Mouse (Mus musculus) heart, adult 8-10 months (tissue): ENCODE data around the gene Sox10. TPM values are rescaled to one million over a fixed set of nuclear protein-coding genes. Genes with fewer than 3 reads are reported as not detected.

Experiments used
- DNase-seq: peaks from one replicate; pipeline ENCODE4 v3.0.0; 2022; ENCODE audit warnings: low spot score
- total RNA-seq, 4 experiments: library from RNA; stranded (reverse); gene quantifications; 2 replicates each; pipeline ENCODE4 v1.2.4; 2022

The Sox10 gene
- 1 to 10 TPM in 2 of 4 experiments, under 1 TPM in 2; 0.55 to 1.7 (median 0.94) TPM for total RNA-seq

DNA sequence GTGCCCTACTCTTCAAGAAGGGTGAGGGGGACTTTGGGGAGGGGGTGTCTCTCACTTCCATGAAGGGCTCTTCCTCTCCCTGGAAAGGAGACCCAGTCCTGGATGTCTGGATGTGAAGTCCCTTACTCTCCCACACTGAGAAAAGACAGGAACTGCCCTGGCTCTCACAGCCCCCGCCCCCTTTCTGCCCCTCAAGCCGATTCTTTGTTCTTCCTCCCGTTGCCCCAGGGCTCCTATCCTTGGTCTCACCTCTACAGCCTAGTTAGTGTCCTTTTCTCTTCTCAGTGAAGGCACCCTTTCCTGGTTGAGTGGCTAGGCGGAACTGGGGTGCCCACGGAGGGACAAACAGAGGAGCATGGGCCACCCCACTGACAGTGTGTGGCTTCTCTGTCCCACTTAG lies at the start of gene Sox10:
Gene Sox10, minus strand, starts transcription at position 101 of the 400 bp plus-strand sequence.
- no peak for DNase-seq

DNA sequence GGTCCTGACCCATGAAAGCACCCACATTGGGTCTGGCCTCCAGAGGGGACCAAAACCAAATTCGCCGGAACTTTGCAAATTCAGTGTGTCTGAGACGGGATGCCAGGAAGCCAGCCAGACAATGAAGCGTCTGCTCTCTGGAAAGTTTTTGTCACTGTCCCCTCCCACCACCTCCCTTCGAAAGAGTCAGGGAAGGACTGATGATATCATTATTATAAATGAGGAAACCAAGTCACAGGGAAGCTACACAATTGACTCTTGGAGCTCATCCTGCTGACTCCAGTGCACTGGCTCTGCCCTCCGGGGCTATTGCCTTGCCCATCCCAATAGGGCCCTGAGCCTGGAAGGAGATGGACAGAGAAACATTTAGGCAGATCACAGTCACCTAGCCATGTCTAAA lies 48.6 kb upstream of the Sox10 start:
- DNase-seq = no peak

DNA sequence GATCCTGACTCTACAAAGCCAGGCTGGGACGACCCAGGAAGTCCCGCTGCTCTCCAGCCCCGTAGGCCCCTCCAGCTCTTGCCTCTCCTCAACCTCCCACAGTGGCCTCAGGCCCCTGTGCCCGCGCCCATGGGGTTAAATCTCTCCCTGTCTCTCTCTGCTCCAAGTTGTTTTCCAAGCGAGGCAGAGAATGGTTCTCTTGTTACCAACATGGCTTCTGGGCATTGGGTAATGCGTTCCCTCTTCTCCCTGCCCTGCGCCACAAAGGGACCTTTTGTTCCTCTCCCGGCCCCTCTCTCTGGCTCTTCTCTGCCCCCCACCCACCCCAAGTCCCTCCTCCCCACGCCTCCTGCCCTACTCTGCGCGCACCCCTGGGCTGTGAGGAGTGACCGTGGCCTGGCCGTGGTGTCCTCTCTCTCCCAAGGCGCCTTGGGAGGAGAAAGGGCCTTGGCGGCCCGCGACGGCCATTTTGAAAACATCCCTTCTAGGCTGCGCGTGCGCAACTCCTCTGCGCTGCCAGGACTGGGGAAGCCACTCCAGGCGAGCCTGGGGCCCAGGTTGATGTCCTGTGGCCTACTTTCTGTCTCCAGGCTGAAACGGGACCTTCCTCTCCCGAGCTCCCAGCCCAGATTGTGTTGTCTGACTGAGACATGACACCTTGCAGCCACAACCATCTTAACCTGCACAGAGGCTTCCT lies 47.9 kb upstream of the Sox10 start:
- no peak for DNase-seq

DNA sequence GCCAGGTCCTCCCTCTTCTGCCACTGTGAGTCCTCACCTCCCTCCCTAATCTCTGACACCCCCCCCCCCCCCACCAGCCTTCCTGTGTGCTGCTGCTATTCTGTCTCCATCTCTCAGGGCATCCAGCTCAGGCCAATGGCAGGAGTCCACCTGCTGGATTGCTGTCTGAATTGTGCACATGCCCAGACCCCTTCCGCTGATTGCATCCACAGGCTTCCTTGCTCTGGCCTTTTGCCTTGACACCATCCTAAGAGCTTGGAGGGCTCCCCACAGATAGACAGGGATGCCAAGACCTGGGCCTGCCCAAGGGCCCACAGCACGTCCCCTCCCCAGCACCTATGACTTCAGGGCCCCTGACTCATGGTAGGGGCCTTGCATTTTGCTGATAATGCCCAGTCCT lies 45.3 kb upstream of the Sox10 start:
- DNase-seq = no peak

DNA sequence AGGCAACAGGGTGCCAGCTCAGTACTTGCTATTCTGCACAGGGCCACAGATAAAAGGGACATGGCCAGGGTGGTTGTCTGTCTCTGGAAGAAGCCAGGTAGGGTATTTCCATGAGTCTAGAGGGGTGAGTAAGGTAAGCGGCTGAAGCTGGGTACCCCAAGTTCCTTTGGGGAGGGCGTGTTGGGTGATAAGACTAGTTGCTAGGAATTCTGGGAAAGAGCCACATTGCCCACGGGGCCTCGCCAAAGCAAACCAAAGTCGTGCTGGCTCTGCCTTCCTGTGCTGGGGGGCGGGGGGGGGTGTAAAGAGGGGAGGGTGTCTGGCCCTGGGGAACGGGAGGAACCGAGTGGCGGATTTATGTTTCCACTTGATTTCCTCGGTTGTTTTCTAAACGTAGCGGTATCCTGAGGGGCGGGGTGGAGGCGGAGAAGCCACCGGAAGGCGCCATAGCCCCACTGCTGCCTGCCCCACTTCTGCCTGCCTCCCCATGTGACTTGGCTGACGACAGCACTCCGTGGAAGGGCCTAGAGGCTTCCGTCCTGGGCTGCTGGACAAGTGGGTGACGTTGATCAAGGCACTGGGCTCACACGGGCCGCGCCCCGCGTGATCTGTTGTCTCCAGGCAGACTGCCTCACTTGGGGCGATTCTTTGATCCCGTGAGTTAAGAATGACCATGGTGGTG lies 43.9 kb upstream of the Sox10 start:
- peak; percentile 54 for DNase-seq

DNA sequence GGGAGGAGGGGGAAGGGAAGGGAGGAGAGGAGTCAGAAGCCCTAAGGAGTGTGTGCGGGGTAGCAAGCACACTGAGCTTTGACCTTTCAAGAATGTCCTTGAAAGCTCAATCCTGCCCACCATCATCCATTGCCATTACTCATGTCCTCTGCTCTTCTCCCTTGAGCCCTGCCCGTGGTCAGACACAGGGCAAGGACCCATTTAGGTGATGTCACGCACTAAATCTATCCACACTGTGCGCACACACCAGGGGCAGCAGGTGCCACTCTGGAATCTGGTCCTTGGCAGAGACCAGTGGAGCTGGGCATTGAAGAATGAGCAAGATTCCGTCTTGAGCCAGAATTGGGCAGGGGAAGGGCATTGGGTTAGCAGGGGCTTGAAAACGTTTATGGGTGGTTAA lies 43.2 kb upstream of the Sox10 start:
- no peak for DNase-seq

DNA sequence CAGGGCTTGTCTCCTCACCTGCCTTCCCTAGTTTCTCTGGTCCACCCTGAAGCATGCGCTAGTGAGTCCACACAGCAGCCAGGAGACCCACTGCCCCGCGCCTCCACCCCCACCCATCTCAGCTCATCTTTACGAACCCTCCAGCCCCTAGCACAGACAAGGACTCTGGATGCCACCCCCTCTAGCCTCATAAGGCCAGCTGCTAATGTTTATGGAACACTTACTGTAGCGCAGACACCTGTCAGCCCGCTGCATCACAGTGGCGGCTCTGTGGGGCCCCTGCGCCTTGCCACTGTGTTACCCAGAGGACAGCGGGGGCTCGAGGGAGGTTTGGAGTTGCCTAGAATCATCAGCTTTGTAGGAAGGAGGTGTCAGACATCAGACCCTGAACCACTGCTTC lies 37.5 kb upstream of the Sox10 start:
- no peak for DNase-seq

DNA sequence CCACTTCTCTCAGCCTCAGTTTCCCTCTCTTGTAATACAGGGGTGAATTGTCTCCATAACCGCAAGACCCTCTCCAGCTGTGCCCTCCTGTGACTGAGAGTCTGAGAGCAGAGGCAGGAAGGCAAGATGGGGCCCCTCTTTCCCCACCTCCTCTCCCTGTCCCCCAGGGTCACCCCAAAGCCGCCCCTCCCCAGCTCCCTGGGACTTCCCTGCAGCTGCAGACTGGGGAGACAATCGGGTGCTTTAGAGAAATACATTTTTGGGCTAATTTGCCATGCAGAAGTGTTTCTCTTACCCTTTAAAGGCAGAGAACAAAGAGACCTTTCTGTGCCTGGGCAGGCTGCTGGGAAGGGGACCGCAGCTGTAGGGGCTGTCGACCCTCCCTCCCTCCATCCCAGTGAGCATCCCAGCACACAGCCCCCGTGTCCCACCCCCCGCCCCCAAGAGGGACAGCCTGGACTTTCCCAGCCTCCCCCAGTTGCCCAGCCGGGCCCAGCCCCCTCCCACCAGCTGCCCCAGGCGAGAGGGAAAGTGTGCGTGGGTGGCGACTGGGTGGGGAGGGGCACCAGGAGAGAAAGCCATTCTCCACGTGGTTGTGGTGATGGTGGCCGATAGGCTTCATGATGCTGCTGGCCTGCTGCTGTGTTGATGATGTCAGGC lies 36.6 kb upstream of the Sox10 start:
- no peak for DNase-seq

DNA sequence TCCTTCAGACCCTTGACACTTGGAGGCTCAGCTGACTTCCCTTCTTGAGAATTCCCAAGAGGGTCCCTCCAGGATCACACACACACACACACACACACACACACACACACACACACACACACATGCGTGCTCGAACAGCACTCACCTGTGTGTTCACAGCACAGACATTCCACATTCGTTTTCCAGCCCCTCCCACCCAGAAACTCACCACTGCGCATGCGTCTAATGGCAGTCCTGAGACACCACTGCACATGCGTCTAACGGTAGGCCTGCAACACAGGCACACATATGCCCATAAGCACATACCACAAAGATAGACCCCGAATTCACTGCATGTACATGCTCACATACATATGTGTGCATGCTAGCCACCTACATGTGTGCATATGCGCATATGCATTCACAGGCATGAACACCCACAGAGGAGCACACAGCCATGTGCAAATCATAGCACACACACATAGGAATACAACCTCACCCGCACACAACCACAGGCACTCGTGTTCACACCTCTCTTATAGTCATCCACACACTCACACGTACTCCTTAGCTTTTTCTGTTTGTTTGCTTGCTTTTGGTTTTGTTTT lies 34.4 kb upstream of the Sox10 start:
- no peak for DNase-seq

DNA sequence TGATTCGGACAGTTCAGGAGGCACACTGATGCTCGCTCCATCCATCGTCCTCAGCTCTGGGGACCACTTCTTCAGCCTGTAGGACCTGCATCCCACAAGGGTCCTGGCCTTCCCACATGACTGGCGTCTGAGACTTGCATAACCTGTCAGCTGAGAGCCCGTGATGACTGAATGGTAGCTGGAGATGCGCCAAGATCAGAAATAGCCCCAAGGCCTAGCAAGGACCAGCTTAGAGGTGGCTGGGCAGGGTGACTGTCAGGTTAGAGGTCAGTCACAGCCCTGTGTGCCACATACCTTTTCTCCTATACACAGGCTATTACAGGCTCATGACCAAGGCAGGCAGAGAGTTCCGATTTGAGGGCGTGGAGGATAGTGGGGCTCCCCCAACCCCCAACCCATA lies 30.5 kb upstream of the Sox10 start:
- DNase-seq = peak; percentile 50

DNA sequence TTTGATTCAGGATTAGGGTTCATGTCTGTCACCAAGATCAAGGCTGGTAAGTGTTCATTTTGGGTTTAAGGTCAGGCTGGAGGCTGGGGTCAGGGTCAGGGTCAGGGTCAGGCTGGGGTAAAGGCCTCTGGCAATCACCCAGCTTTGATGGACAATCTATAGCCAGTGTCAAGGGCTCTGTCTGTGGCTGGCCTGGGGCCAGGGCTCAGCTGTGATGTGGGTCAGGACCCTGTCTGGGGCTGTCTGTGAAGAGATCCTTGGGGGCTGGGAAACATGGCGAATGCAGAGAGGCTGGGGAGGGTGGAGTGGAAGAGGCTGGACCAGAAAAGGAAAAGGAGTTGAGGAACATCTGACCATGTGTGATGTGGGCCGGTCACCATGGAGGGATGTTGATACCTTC lies 29.9 kb upstream of the Sox10 start:
- DNase-seq = no peak

DNA sequence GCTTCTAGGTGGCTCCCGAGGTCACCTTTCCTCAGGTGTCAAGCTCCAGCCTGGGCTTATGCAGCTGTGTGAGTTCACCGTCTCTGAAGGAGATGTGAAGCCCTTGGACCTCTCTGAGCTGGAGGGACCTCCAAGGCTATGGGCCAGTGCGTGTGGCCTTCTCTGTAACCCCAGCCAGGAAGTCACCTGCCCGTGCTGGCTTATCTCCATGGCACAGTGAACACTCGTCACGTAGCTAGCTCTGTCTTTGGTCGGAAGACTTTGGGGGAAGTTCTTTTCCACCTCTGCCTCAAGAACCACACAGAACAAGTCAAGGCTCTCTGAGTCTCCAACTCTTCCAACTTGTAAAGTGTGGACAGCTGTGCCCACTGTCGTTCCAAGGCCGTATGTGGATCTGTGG lies 29.0 kb upstream of the Sox10 start:
- DNase-seq = no peak

DNA sequence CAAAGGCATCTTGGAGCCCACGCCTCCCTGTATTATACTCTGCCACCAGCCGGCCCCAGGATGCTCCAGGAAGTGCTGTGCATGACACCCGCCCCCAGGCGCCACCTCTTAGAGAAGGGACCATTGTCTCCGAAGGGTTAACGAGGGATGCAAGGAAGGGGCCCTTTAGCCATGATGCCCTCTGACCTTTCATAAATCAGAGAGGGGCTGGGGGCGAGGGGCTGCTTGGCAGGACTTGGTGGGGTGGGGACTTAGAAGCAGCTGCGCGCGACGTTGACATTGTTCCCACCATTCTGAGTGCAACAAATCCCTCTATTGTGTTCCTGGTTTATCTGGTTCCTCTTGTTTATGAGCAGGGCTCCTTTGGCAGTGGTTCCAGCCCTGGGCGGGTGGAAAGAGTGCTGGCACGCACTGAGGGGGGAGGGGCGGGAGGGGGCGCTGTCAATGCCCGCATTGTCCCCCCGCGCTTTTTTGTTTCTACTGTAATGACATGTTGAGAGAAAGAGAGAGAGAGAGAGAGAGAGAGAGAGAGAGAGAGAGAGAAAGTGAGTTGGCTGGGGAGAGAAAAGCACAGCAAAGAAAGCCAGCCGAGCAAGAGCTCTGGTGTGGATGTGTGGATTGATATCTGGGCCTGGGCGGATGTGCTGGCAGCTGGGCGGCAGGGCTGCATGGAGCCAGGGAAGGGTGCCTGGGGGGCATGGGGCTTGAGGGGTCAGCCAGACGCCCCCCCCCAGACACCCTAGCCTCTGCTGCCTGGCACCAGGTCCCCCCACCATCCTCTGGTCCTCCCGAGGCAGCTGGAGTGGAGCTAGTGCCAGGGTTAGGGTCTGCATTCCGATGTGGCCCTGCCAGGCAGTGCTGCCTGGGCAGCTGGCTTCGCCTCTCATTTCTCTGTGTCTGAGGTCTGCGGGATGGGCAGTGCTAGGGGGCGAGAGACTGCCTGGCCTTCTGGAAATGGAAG lies 28.1 kb upstream of the Sox10 start:
- no peak for DNase-seq

DNA sequence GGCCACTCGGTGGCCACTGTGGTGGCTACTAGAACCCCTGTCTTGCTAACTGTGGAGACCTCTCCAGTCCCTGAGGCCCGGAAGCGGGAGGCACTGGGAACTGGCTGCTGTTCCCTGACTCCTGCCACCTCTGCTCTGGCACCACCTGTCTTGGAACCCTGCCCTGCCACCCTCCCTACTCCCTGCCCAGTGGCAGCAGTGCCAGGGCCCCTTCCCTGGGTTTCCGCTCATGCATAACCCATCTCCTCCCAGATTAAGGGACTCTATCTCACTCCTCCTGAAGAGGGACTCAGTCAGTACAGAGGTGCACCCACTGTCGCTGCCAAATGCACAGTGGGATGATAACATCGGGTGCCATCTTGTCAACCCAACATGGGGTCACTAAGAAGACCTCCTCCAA lies 27.4 kb upstream of the Sox10 start:
- DNase-seq = no peak

DNA sequence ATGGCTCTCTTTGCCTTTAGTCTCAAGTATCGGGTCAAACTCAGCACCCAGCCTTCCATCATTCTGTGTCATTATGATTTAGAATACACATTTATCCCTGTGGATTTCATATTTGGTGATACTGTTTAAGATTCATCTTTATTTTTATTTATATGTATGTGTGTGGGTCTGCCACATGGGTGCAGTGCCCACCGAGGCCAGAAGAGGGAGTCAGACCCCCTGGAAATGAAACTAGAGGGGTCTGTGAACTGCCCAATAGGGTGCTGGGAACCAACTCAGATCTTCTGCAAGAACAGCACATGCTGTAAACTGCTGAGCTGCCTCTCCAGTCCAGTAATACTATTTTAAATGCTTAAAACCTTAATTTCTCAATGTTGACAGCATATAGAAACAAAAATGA lies 26.4 kb upstream of the Sox10 start:
- no peak for DNase-seq

DNA sequence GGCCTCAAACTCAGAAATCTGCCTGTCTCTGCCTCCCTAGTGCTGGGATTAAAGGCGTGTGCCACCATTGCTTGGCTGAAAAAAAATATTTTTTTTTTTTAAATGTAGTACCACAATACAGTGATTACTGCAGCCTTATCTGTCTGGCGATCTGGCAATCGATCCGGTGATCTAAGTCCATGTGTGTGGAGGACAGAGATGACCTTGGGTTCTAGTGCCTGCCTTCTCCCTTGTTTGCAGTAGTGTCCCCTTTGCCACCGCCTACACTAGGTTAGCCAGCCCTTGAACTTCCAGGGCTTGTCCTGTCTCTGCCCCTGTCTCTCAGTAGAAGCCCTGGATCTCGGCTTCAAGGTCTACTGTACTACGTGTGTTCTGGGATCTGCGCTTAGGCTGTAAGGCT lies 22.8 kb upstream of the Sox10 start:
- DNase-seq = no peak

DNA sequence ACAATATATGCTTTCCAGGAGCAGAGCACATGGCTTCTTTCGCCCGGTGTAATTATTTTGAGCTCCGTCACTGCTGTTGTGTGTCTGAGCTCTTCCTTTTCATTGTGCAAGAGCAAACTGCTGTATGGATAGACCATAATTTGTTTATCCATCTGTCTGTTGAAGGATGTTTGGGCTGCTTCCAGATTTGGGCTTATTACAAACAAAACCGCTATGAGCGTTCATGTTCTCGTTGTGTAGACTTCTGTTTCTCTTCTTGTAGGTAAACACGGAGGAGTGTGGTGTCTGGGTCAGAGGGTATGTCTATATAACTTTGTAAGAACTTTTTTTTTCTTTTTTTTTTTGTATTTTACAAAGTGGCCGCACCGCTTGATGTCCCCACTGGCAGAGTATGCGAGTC lies 20.2 kb upstream of the Sox10 start:
- no peak for DNase-seq

DNA sequence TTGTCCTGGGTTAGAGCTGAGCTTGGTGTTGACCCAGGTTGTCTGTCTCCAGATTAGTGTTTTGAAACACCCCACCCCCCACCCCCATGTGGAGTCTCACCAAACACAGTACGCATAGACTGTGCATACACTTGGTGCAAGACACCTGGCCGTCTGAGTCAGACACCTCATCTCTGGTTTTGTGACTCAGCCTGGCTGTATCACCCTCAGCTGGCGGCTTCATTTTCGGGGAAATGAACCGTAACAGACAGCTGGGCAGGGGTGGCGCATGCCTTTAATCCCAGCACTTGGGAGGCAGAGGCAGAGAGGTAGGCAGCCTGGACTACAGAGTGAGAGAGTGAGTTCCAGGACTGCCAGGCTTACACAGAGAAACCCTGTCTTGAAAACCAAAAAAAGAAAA lies 11.9 kb upstream of the Sox10 start:
- no peak for DNase-seq

DNA sequence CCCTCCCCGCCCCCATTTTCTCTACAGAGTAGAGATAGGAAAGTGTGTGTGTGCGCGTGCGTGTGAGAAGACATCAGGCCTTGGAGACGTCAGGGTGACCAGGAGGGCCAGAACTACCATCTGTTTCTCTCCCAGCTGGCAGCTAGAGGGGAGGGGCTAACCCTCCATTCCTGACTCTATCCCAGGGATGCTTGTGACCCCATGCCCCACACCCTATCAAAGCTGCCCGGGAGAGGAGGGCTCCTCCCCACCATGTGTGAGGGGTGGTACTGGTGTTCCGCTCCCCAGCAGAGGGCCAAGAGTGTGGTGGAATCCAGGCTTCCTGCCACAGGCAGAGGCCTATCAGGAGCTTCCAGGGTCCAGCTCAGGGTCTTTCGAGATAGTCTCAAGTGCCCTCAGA lies 1.7 kb upstream of the Sox10 start:
- DNase-seq = no peak

DNA sequence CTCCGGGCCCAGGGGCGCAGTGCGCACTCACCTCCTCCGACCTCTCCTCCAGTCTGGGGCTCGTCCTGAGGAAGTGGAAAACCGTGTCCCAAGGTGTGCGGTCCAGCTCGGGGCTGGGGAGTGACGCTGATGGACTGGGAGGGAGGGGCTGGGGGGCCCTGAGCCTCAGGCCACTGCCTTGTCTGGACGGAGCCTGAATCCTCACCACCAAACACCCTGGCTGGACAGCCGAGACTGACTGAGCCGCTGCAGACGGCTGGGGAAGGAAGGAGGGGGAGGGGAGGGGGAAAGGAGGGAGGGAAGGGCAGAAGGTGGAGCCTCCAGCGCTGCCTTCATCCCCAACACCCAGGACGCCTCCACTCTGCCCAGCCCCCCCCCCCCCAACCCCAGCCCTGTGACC lies 789 bp downstream of the Sox10 start:
- no peak for DNase-seq

DNA sequence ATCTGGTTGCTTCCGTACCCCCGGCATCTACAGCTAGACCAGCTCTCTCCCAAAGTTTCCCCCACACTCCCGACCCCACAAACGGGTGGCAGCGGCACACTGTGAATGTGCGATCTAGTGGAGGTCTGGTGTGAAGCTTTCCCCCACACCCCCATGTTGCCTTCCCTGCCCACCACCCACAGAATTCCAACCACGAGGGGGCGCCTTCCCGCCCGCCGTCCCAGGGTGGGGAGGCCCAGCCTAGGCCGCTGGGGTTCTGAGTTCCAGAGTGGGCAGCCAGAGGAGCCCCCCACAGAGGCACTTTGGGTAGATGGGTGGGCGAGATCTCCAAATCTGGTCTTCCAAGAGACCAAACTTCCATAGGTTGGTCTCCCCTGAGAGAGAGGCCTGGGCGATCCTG lies 2.2 kb downstream of the Sox10 start:
- DNase-seq = no peak

DNA sequence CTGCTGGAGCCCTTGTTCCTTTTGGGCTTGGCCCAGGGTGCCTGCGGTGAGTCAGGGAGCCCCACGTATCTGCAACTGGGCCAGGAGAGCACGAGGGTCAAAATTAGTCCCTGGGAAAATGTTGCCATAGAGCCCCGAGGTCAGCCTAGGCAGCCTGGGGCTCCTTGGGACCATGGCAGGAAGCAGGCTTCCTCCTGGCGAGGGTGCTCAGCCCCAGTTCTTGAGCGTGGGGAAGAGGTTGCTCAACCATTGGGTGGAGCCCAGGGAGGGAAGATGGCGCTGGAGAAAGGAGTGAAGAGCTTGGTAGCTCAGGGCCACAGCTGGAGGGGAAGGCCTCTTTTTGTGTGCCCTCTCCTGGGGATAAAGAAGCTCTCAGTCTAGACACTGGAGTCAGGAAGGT lies 2.7 kb downstream of the Sox10 start:
- no peak for DNase-seq
